Mouse (Mus musculus) forebrain, embryonic 11.5 days (tissue): ENCODE results near the gene Cfap299. TPM values are rescaled to one million over a fixed set of nuclear protein-coding genes. Genes with fewer than 3 reads are reported as not detected.
"Not testable (repeated sequence)": the region's sequence is repeated elsewhere in the genome, so short reads cannot be mapped to it uniquely, and the experiment has no call there.

Experiments used
- ATAC-seq: fragments of 200-750 bp; cut with Nextera tagmentation; replicated peaks from 2 replicates; pipeline ENCODE4 v1.8.0; 2017; ENCODE audit warnings: moderate TSS enrichment; ENCODE audit not compliant: low FRiP score
- DNase-seq: peaks from one replicate; pipeline ENCODE4 v3.0.0-alpha.2; 2017; ENCODE audit warnings: low spot score
- H3K27ac ChIP-seq: fragments of 300-500 bp; sonication (generic); 2 replicates; pipeline ENCODE4 v1.5.1; 2014; ENCODE audit warnings: low read depth, low read length
- H3K27me3 ChIP-seq: fragments of 300-500 bp; sonication (generic); 2 replicates; pipeline ENCODE4 v1.6.1; 2014; ENCODE audit warnings: mild to moderate bottlenecking, low read length, mixed read lengths; ENCODE audit not compliant: control insufficient read depth, insufficient read depth
- H3K36me3 ChIP-seq: fragments of 300-500 bp; sonication (generic); 2 replicates; pipeline ENCODE4 v1.6.1; 2014; ENCODE audit warnings: mild to moderate bottlenecking, low read length, moderate library complexity, mixed read lengths; ENCODE audit not compliant: control insufficient read depth, insufficient read depth
- H3K4me1 ChIP-seq: fragments of 300-500 bp; sonication (generic); replicated peaks from 2 replicates; pipeline ENCODE4 v1.6.1; 2014; ENCODE audit warnings: low read length, mixed read lengths; ENCODE audit not compliant: control insufficient read depth, insufficient read depth
- H3K4me2 ChIP-seq: fragments of 300-500 bp; sonication (generic); 2 replicates; pipeline ENCODE4 v1.6.1; 2014; ENCODE audit warnings: low read depth, mild to moderate bottlenecking, low read length, moderate library complexity, mixed read lengths; ENCODE audit not compliant: severe bottlenecking
- H3K4me3 ChIP-seq: fragments of 300-500 bp; sonication (generic); 2 replicates; pipeline ENCODE4 v1.5.1; 2014; ENCODE audit warnings: low read depth, low read length
- H3K9ac ChIP-seq: fragments of 300-500 bp; sonication (generic); 2 replicates; pipeline ENCODE4 v1.6.1; 2014; ENCODE audit warnings: low read length
- H3K9me3 ChIP-seq: fragments of 300-500 bp; sonication (generic); 2 replicates; pipeline ENCODE4 v1.6.1; 2016; ENCODE audit warnings: low read length, mixed read lengths; ENCODE audit not compliant: control insufficient read depth
- WGBS: fragments of 180-500 bp; shearing (Covaris S2); extraction: QIAGEN DNeasy Blood & Tissue Kit; methylation state at CpG from one replicate; pipeline ENCODE4 v1.1.7; 2014; 5-methylcytosine and 5-hydroxymethylcytosine counted together
- polyA plus RNA-seq: library from polyadenylated mRNA; unstranded; fragments of >200 nt; fragmentation: Nextera tagmentation; extraction: Ambion mirVana; gene quantifications from 2 replicates; pipeline ENCODE4 v1.2.1, GENCODE M21; 2014

Cfap299 gene
- polyA plus RNA-seq, 1 experiment from 2014 or later: 0.23 TPM

- Histone ChIP-seq H3K9ac (no peak overlapping the region), H3K9me3 (no peaks in the 10 kb centered on the region), H3K27me3 (no peaks in the 10 kb centered on the region), H3K4me2 (no peak overlapping the region), H3K27ac (0 out of 2 replicates have a peak overlapping the region, but pooled peaks have one; percentile 41), H3K4me3 (no peak overlapping the region), H3K4me1 (no peaks in the 10 kb centered on the region; the same call in 1 of the 2 replicates), H3K36me3 (no peaks in the 10 kb centered on the region)
- 44% methylated on average over 9 of the region's 9 CpGs for WGBS
- DNase-seq (peak; percentile 61), ATAC-seq (no peak)
Measured at GRCm38 (mm10) chr5:98563801-98564200, 234.7 kb downstream of the Cfap299 start.

- Histone ChIP-seq H3K27ac (peak overlapping the region; percentile 81), H3K36me3 (no peaks in the 10 kb centered on the region), H3K9me3 (no peaks in the 10 kb centered on the region), H3K27me3 (no peaks in the 10 kb centered on the region), H3K4me1 (no peaks in the 10 kb centered on the region; the same call in 1 of the 2 replicates), H3K9ac (no peak overlapping the region), H3K4me2 (0 out of 2 replicates have a peak overlapping the region, but pooled peaks have one; percentile 18), H3K4me3 (no peak overlapping the region)
- DNase-seq (peak; percentile 80), ATAC-seq (peak; percentile 89)
- WGBS: 29% methylated on average over 6 of the region's 6 CpGs
Measured at GRCm38 (mm10) chr5:98566461-98567193, 237.5 kb downstream of the Cfap299 start.

- no peak overlapping the region for H3K4me2 ChIP-seq
- H3K27ac ChIP-seq: no peak overlapping the region
- no peaks in the 10 kb centered on the region; the same call in 1 of the 2 replicates for H3K4me1 ChIP-seq
Measured at GRCm38 (mm10) chr5:98568481-98568880, 239.4 kb downstream of the Cfap299 start.

GRCm38 (mm10) chr5:98569029-98569513 lies 240.0 kb downstream of the Cfap299 start:
- DNase-seq (no peak), ATAC-seq (no peak)
- no peaks in the 10 kb centered on the region for H3K36me3 ChIP-seq
- H3K4me3 ChIP-seq: no peak overlapping the region
- no peak overlapping the region for H3K4me2 ChIP-seq
- no peak overlapping the region for H3K27ac ChIP-seq
- H3K9me3 ChIP-seq: no peaks in the 10 kb centered on the region
- WGBS: 77% methylated on average over 3 of the region's 3 CpGs
- H3K27me3 ChIP-seq: no peaks in the 10 kb centered on the region
- H3K4me1 ChIP-seq: no peaks in the 10 kb centered on the region; the same call in 1 of the 2 replicates
- H3K9ac ChIP-seq: no peak overlapping the region

More at GRCm38 (mm10) chr5:98568481-98568880, 239.4 kb downstream of the Cfap299 start:
- no peaks in the 10 kb centered on the region for H3K36me3 ChIP-seq
- no peak for DNase-seq
- no peak overlapping the region for H3K4me3 ChIP-seq
- no peaks in the 10 kb centered on the region for H3K9me3 ChIP-seq
- H3K27me3 ChIP-seq: no peaks in the 10 kb centered on the region
- H3K9ac ChIP-seq: no peak overlapping the region
- no peak for ATAC-seq
- WGBS: 89% methylated on average over 4 of the region's 4 CpGs

- Histone ChIP-seq H3K9ac (no peak overlapping the region), H3K36me3 (no peaks in the 10 kb centered on the region), H3K27ac (no peak overlapping the region), H3K27me3 (no peaks in the 10 kb centered on the region), H3K4me1 (0 out of 2 replicates have a peak, but pooled peaks cover 1% of the 10 kb centered on the region), H3K9me3 (no peaks in the 10 kb centered on the region), H3K4me3 (no peak overlapping the region), H3K4me2 (no peak overlapping the region)
- WGBS: 76% methylated on average over 4 of the region's 4 CpGs
- no peak for ATAC-seq
- DNase-seq: no peak
Measured at GRCm38 (mm10) chr5:98572392-98572791, 243.3 kb downstream of the Cfap299 start.

GRCm38 (mm10) chr5:98574711-98575470 lies 245.8 kb downstream of the Cfap299 start:
- Histone ChIP-seq H3K4me3 (no peak overlapping the region), H3K27ac (no peak overlapping the region), H3K9ac (no peak overlapping the region), H3K4me2 (no peak overlapping the region), H3K9me3 (no peaks in the 10 kb centered on the region), H3K4me1 (0 out of 2 replicates have a peak, but pooled peaks cover 1% of the 10 kb centered on the region), H3K27me3 (no peaks in the 10 kb centered on the region), H3K36me3 (no peaks in the 10 kb centered on the region)
- WGBS: 66% methylated on average over 12 of the region's 12 CpGs
- ATAC-seq (peak; percentile 60; the same call in 1 of the 2 replicates), DNase-seq (no peak)

GRCm38 (mm10) chr5:98575471-98575834 lies 246.3 kb downstream of the Cfap299 start:
- DNase-seq: no peak
- no peak for ATAC-seq
- H3K4me2 ChIP-seq: no peak overlapping the region
- H3K9me3 ChIP-seq: no peaks in the 10 kb centered on the region
- H3K4me3 ChIP-seq: no peak overlapping the region
- H3K36me3 ChIP-seq: no peaks in the 10 kb centered on the region
- H3K27ac ChIP-seq: no peak overlapping the region
- 0 out of 2 replicates have a peak, but pooled peaks cover 1% of the 10 kb centered on the region for H3K4me1 ChIP-seq
- 73% methylated on average over 4 of the region's 4 CpGs for WGBS
- no peak overlapping the region for H3K9ac ChIP-seq
- H3K27me3 ChIP-seq: no peaks in the 10 kb centered on the region

- H3K36me3 ChIP-seq, H3K27ac ChIP-seq, H3K4me1 ChIP-seq, H3K9me3 ChIP-seq, ATAC-seq, H3K4me3 ChIP-seq, H3K9ac ChIP-seq, H3K4me2 ChIP-seq, H3K27me3 ChIP-seq, DNase-seq: not testable (repeated sequence)
- 91% methylated on average over 6 of the region's 6 CpGs for WGBS
Measured at GRCm38 (mm10) chr5:98576538-98576937, 247.4 kb downstream of the Cfap299 start.
